Mouse (Mus musculus): ENCODE data around the gene Nt5c2. TPM values are rescaled to one million over a fixed set of nuclear protein-coding genes. Genes with fewer than 3 reads are reported as not detected.

Nt5c2 gene
- 100 to 1,000 TPM; 107 to 127 TPM for total RNA-seq (2021)

DNA sequence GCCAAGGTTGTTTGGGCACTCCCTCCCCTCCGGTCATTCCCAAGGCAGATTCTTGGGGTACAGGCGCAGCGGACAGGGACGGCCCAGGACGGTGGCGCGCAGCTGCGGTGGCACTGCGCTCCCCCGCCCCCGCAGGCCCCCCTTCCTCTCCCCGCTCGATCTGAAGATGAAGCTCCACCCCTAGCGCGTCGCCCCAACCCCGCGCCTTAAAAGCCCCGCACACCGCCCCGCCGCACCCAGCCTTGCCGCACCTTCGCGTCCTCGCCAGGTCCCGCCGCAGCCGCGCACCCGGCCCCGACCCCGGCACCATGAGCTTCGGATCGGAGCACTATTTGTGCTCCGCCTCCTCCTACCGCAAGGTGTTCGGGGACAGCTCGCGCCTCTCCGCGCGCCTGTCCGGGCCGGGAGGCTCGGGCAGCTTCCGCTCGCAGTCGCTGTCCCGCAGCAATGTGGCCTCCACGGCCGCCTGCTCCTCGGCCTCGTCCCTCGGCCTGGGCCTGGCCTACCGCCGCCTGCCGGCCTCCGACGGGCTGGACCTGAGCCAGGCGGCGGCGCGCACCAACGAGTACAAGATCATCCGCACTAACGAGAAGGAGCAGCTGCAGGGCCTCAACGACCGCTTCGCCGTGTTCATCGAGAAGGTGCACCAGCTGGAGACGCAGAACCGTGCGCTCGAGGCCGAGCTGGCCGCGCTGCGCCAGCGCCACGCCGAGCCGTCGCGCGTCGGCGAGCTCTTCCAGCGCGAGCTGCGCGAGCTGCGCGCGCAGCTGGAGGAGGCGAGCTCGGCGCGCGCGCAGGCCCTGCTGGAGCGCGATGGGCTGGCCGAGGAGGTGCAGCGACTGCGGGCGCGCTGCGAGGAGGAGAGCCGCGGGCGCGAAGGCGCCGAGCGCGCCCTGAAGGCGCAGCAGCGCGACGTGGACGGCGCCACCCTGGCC lies at the start of gene Nt5c2, which contains the start of gene Ina:
TSS of gene Nt5c2 (minus strand) at position 707 of the 935 bp plus-strand sequence.
TSS of gene Ina (plus strand) at position 252 of the 935 bp plus-strand sequence.
- intact Hi-C loops (cut with DNase I) = no loop called here
- peak; percentile 26 to 40 for DNase-seq

GRCm38 (mm10) chr19:47057684-47058083 lies 42.7 kb upstream of the Nt5c2 start:
- DNase-seq = no peak
- intact Hi-C loops (cut with DNase I) = no loop called here

DNA sequence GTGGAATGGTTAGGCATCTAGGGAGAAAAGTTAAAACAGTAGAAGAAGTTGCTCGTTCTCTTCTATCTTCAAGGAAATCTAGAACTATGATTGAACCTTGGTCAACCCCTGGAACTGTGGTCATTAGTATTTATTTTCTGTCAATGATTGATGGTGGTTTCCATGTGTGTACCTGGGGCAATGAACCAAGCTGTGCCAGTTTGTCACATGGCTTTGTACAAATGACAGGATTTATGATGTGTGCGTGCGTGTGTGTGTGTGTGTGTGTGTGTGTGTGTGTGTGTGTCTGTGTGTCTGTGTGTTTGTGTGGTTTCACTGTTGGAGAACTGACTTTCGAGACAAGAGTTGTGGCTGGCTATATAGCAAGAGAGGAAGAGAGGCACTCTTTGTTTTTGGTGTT lies 38.5 kb upstream of the Nt5c2 start:
- intact Hi-C loops (cut with DNase I) = no loop called here

GRCm38 (mm10) chr19:47052927-47053326 lies 38.0 kb upstream of the Nt5c2 start:
- DNase-seq = no peak
- intact Hi-C loops (cut with DNase I) = no loop called here

More for the DNA sequence above, 38.5 kb upstream of the Nt5c2 start:
- no peak for DNase-seq

GRCm38 (mm10) chr19:47050271-47051032 lies 35.5 kb upstream of the Nt5c2 start, which contains the start of gene Pcgf6:
TSS of gene Pcgf6 (minus strand) at chr19:47050906.
- intact Hi-C loops (cut with DNase I) = no loop called here

DNA sequence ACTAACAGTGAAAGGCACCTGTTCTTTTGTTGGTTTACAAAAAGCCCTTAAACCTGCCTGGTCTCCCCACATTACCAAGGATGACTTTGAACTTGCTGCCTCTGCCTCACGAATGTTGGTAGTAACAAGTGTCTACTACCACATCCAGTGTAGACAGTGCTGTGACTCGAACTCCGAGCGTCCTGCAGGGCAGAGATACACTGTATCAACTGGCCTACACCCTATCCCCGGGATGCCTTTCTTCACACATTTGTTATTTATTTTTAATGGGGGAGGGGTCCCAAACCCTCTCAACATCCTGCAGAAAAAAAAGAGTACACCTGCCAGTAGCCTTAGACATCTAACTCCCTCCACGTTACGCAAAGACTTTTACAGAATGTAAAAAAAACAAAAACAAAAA lies 34.9 kb upstream of the Nt5c2 start:
- intact Hi-C loops (cut with DNase I) = no loop called here
- DNase-seq = no peak

More at GRCm38 (mm10) chr19:47050271-47051032, 35.5 kb upstream of the Nt5c2 start, which contains the start of gene Pcgf6:
- peak; percentile 76 to 78 for DNase-seq

DNA sequence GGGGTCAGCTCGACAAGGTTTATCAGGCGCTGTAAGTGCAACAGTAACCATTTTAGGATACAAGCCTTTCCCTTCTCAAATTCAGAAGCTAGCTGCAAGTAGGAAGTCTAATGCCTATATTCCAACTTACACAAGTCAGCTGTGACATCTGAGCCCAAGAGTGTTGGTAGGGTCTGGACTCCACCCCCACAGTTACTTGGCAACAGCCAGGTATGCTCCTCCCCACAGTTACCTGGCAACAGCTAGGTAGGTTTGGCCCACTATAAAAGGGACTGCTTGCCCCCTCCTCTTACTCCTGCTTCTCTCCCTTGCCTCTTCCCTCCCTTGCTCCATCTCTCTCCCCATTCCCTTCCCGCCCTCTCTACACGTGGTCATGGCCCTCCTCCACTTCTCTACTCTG lies 34.1 kb upstream of the Nt5c2 start:
- DNase-seq = no peak
- intact Hi-C loops (cut with DNase I) = no loop called here

- intact Hi-C loops (cut with DNase I) = no loop called here
- DNase-seq = no peak
Measured at GRCm38 (mm10) chr19:47047236-47047833, 32.4 kb upstream of the Nt5c2 start.

GRCm38 (mm10) chr19:47046343-47046742 lies 31.4 kb upstream of the Nt5c2 start:
- no peak for DNase-seq
- intact Hi-C loops (cut with DNase I) = no loop called here

DNA sequence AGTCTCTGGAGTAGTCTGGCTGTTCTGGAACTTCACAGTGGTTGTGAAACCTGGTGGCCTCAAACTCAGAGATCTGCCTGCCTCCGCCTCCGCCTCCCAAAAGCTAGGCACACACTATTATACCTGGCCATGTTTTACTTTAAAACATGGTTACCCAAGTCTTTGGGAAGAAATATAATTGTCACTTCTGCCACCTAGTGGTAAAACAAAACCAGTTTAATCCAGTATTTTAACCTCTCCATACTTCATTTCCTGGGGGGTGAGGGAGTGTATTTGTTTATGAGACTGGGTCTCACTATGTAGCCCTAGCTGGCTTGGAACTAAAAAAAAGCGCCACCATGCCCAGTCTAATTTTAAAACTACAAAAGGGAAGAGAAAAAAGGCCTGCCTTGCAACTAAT lies 28.7 kb upstream of the Nt5c2 start:
- intact Hi-C loops (cut with DNase I) = loop anchor here (5.0 kb wide), 1 partner anchor 166 kb away; no protein-coding TSS in a partner anchor
- no peak for DNase-seq

DNA sequence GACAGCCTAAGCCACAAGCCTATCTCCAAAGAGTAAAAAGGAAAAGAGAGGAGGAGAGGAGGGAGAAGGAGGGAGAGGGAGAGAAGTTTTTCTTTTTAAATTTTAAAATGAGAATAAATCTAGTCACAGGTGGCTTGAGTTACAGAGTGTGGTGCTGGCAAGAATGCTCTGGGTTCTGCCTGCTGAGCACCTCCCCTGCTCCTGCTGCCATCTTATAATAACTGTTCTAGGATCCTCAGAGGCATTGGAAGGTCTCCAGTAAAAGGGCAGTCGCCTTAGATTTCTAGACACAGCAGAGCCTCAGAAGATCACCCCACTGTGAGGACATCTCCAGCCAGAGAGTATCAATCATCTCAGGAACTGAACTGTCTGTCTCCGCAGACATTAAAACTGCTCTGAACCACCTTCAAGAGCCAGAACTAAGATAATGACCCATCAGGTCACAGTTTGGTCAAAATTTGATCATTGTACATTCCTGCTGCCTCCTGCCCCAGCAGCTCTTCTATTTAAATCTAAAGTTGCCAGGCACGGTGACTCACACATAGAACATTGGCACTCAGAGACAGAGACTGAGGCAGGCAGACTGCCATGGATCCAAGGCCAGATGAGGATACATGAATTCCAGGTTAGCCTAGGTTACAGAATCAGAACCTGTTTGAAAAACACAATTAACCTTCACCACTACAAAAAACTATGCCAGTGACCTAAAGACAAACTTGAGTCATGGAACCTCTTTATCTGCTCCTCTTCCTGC lies 25.9 kb upstream of the Nt5c2 start:
- peak in 1 of 2 experiments; percentile 8 for DNase-seq
- intact Hi-C loops (cut with DNase I) = loop anchor here (5.0 kb wide), 1 partner anchor 164 kb away; no protein-coding TSS in a partner anchor

- intact Hi-C loops (cut with DNase I) = no loop called here
- DNase-seq = no peak
Measured at GRCm38 (mm10) chr19:47036596-47036995, 21.6 kb upstream of the Nt5c2 start.

DNA sequence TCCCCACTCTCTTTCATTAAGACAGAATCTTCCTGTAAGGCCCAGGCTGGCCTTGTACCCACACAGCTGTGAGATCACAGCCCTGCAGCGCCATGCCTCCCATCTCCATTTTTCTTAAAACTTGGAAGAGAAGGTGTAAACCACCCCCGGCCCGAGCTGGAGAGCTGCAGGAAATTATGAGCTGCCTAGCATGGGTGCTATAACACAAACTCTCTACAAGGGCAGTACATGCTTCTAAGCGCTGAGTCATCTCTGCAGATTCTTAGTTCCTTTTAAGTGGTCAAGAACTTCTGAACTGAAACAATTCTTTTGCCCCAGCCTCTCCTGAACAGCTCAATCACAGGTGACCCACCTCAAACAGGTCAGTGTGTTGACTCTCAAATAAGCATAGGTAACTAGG lies 20.0 kb upstream of the Nt5c2 start:
- no peak for DNase-seq
- intact Hi-C loops (cut with DNase I) = no loop called here

GRCm38 (mm10) chr19:47031770-47032169 lies 16.8 kb upstream of the Nt5c2 start:
- DNase-seq = no peak
- intact Hi-C loops (cut with DNase I) = no loop called here

DNA sequence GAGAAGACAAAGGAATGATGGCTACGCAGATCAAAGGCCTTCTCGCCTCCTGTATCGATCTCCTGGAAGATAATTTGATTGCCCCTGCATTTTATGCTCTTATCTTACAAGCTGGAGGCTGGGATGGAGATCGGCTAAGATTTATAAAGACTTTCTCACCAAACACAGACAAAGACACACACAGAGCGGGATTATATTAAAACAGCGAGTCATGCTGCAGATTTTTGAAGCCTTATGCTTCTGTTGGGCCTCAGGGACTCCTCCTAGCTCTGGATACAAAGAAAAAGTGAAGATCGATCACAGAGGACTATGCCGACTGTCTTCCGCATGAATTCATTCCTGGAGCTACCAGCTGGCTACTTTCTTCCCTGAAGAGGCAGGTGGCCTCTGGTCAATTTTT lies 14.8 kb upstream of the Nt5c2 start:
- no peak for DNase-seq
- intact Hi-C loops (cut with DNase I) = no loop called here

DNA sequence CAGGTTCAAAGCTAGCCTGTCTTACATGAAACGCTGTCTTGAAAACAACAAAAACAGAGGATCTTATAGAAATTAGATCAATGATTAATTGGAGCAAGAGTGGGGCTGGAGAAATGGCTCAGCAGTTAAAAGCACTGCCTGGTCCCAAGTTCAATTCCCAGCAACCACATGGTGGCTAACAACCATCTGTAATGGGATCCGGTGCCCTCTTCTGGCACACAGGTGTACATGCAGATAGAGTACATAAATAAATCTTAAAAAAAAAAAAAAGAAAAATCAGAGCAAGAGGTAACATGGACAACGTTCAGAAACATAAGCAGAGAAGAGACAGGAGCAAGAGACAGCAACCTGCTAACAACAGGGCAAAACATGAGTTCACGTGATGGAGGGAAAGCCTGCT lies 11.6 kb upstream of the Nt5c2 start:
- intact Hi-C loops (cut with DNase I) = no loop called here
- no peak for DNase-seq

DNA sequence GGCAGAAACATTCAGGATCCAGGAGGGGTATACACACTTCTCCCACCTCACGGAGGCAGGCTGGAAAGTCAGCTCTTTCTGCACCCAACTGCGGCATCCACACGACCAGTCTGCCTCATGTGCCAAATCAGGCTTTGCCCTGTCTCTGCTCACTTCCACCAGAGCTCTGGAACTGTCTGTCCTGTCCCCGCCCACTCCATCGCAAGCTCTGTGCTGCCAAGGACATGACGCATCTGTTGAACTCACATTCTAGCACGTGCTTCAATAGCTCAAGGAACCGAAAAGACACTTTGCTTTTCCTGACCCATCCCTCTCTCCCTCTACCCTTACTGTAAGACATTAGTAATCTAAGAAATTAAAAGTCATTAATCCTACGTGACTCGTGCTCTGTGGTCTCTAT lies 10.0 kb upstream of the Nt5c2 start:
- peak; percentile 16 to 25 for DNase-seq
- intact Hi-C loops (cut with DNase I) = no loop called here

GRCm38 (mm10) chr19:47023546-47023945 lies 8.6 kb upstream of the Nt5c2 start:
- DNase-seq = no peak
- intact Hi-C loops (cut with DNase I) = no loop called here

GRCm38 (mm10) chr19:47022709-47023108 lies 7.8 kb upstream of the Nt5c2 start:
- no peak for DNase-seq
- intact Hi-C loops (cut with DNase I) = no loop called here

DNA sequence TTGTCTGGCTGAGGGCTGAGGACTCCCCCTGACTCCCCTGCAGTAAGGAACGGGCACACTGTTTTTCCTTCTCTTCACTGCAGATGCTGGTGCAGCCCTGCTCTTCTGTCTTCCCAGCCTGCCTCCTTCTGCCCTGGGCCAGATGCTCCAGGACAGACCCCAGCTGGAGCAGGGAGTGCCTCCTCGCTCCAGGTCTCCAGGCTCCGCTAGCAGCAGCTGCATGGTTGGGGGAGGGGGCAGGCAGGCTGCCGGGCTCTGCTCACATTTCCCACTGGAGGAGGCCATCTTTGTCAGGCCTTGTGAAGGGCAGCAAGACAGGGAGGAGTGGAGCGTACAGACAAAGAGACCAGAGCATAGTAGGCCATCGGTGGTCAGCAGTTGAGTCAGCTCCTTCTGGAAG lies 4.4 kb upstream of the Nt5c2 start:
- no peak for DNase-seq
- intact Hi-C loops (cut with DNase I) = no loop called here

Data from heart, postnatal 10 days (tissue).